Mouse (Mus musculus) cerebellum, adult 2 months (tissue): Measurements from ENCODE around the gene 4933407L21Rik. TPM values are rescaled to one million over a fixed set of nuclear protein-coding genes. Genes with fewer than 3 reads are reported as not detected.
A peak's percentile ranks its signal among the peaks of the same experiment; 100 is the strongest.

Experiments used
- DNase-seq, 2 experiments: peaks; one replicate each; pipeline ENCODE4 v3.0.0; 2021
- H3K27ac ChIP-seq: fragments of 200-500 bp; 2 replicates; pipeline ENCODE4 v1.5.1; 2012; ENCODE audit warnings: low read length, control low read depth, inconsistent platforms; ENCODE audit not compliant: insufficient read depth
- H3K27me3 ChIP-seq: fragments of 200-500 bp; 2 replicates; pipeline ENCODE4 v1.6.1; 2012; ENCODE audit warnings: inconsistent platforms, mild to moderate bottlenecking, low read length, moderate library complexity; ENCODE audit not compliant: control insufficient read depth, insufficient read depth
- H3K4me1 ChIP-seq: fragments of 200-500 bp; 2 replicates; pipeline ENCODE4 v1.6.1; 2011; ENCODE audit warnings: low read length; ENCODE audit not compliant: control insufficient read depth, insufficient read depth
- H3K4me3 ChIP-seq: fragments of 200-500 bp; replicated peaks from 2 replicates; pipeline ENCODE3; 2011; ENCODE audit warnings: mild to moderate bottlenecking, low read depth, low read length, control low read depth; ENCODE audit not compliant: insufficient read depth
- CTCF ChIP-seq: fragments of 200-500 bp; IDR thresholded peaks from 2 replicates; pipeline ENCODE4 v1.5.1; 2011; ENCODE audit warnings: low read depth, mild to moderate bottlenecking, control low read depth, low read length, moderate library complexity, borderline replicate concordance; ENCODE audit not compliant: insufficient read depth
- POLR2A ChIP-seq: fragments of 200-500 bp; IDR thresholded peaks from 2 replicates; pipeline ENCODE4 v1.6.1; 2011; ENCODE audit warnings: low read length, control low read depth, borderline replicate concordance; ENCODE audit not compliant: insufficient read depth
- WGBS: fragments of 180-500 bp; shearing (Covaris S2); methylation state at CpG from one replicate; pipeline ENCODE4 v1.1.7; 2018; 5-methylcytosine and 5-hydroxymethylcytosine counted together
- polyA plus RNA-seq: library from polyadenylated mRNA; depleted of rRNA; stranded (reverse); fragments of >200 nt; gene quantifications from 2 replicates; pipeline ENCODE4 v1.2.3, GENCODE M21; 2012

Gene 4933407L21Rik
- polyA plus RNA-seq, 1 experiment: 4.3 TPM

GRCm38 (mm10) chr1:85922865-85923211 is 5.4 kb upstream of the 4933407L21Rik start:
- H3K27me3 ChIP-seq: no peaks in the 10 kb centered on the region
- 54% methylated on average over 5 of the region's 5 CpGs for WGBS
- no peak overlapping the region for H3K27ac ChIP-seq
- H3K4me3 ChIP-seq: no peak overlapping the region
- peaks cover 11% of the 10 kb centered on the region for H3K4me1 ChIP-seq
- TF ChIP-seq CTCF (no peak), POLR2A (no peak)
- no peak for DNase-seq

- H3K4me3 ChIP-seq: no peak overlapping the region
- DNase-seq: no peak
- WGBS: 94% methylated on average over 5 of the region's 5 CpGs
- H3K4me1 ChIP-seq: peaks cover 11% of the 10 kb centered on the region
- TF ChIP-seq CTCF (no peak), POLR2A (no peak)
- H3K27me3 ChIP-seq: no peaks in the 10 kb centered on the region
- H3K27ac ChIP-seq: no peak overlapping the region
Measured at GRCm38 (mm10) chr1:85925183-85925582, 3.1 kb upstream of the 4933407L21Rik start.

GRCm38 (mm10) chr1:85928688-85929065 is 394 bp downstream of the 4933407L21Rik start:
- Histone ChIP-seq H3K27ac (no peak overlapping the region), H3K4me1 (peaks cover 3% of the 10 kb centered on the region; the same call in 1 of the 2 replicates), H3K27me3 (no peaks in the 10 kb centered on the region), H3K4me3 (no peak overlapping the region)
- TF ChIP-seq POLR2A: no peak
- peak in 1 of 2 experiments; percentile 5 for DNase-seq
- 40% methylated on average over 4 of the region's 4 CpGs for WGBS

- TF ChIP-seq CTCF (no peak), POLR2A (no peak)
- WGBS: 91% methylated on average over 6 of the region's 6 CpGs
- H3K4me1 ChIP-seq: peaks cover 3% of the 10 kb centered on the region; the same call in 1 of the 2 replicates
Measured at GRCm38 (mm10) chr1:85929406-85929805, 1.1 kb downstream of the 4933407L21Rik start.

GRCm38 (mm10) chr1:85931170-85931569 is 2.9 kb downstream of the 4933407L21Rik start:
- Histone ChIP-seq H3K4me1 (peaks cover 3% of the 10 kb centered on the region), H3K27me3 (no peaks in the 10 kb centered on the region), H3K27ac (no peak overlapping the region), H3K4me3 (no peak overlapping the region)
- TF ChIP-seq POLR2A (no peak), CTCF (no peak)
- peak in 1 of 2 experiments; percentile 4 for DNase-seq
- 38% methylated on average over 5 of the region's 5 CpGs for WGBS

More at GRCm38 (mm10) chr1:85929406-85929805, 1.1 kb downstream of the 4933407L21Rik start:
- Histone ChIP-seq H3K27me3 (no peaks in the 10 kb centered on the region), H3K4me3 (no peak overlapping the region), H3K27ac (no peak overlapping the region)
- DNase-seq: peak in 1 of 2 experiments; percentile 1

- H3K4me3 ChIP-seq: no peak overlapping the region
- no peaks in the 10 kb centered on the region; the same call in 1 of the 2 replicates for H3K4me1 ChIP-seq
- no peaks in the 10 kb centered on the region for H3K27me3 ChIP-seq
- DNase-seq: peak in 1 of 2 experiments; percentile 1
- TF ChIP-seq POLR2A (no peak), CTCF (no peak)
- 46% methylated on average over 7 of the region's 7 CpGs for WGBS
- H3K27ac ChIP-seq: no peak overlapping the region
Measured at GRCm38 (mm10) chr1:85933226-85933625, 4.9 kb downstream of the 4933407L21Rik start.

GRCm38 (mm10) chr1:85933631-85934465 is 5.6 kb downstream of the 4933407L21Rik start:
- peak in 1 of 2 experiments; percentile 3 for DNase-seq
- H3K27me3 ChIP-seq: no peaks in the 10 kb centered on the region
- H3K4me3 ChIP-seq: no peak overlapping the region
- whole genome bisulfite sequencing: 33% methylated on average over 11 of the region's 11 CpGs
- no peak for TF ChIP-seq POLR2A
- TF ChIP-seq CTCF: no peak
- no peaks in the 10 kb centered on the region; the same call in 1 of the 2 replicates for H3K4me1 ChIP-seq
- H3K27ac ChIP-seq: no peak overlapping the region

- Histone ChIP-seq H3K4me1 (no peaks in the 10 kb centered on the region; the same call in 1 of the 2 replicates), H3K27ac (no peak overlapping the region), H3K4me3 (no peak overlapping the region), H3K27me3 (no peaks in the 10 kb centered on the region)
- DNase-seq: peak in 1 of 2 experiments; percentile 4
- 36% methylated on average over 7 of the region's 7 CpGs for WGBS
- no peak for TF ChIP-seq CTCF
- no peak for TF ChIP-seq POLR2A
Measured at GRCm38 (mm10) chr1:85934560-85934959, 6.3 kb downstream of the 4933407L21Rik start.
